In the genomic region with DNA sequence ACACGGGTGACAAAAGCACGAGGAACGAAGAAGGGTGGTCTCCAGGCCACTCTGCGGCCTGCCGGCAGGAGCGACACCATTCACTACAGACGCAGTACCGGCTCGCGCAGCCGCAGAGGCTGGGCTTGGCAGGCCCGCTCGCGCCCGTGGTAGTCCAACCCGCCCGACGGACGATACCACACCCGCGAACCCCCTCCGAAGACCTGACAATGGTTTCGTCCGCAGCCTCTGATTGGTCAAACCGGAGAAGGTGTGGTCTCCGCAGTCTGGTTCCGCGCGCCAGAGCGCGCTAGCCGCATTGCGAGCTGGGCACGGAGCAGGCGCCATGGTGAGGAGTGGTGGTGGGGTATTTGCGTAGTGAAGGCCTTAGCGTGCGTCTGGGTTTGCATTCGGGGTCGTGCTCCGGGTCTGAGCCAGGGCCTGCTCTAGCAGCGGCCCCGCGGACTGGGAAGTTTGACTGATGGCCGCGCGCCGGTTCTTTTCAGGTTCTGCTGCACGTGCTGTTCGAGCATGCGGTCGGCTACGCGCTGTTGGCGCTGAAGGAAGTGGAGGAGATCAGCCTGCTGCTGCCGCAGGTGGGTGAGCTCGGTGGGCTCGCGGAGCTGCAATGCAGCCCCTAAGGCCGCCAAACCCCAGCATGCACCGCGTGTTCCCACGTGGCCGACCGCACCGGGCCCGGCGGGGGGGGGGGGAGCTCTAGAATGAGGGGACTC, we compare ENCODE assay signal across 8 mouse cellular contexts. TPM values are rescaled to one million over a fixed set of nuclear protein-coding genes. Genes with fewer than 3 reads are reported as not detected.
DNase-seq lines count a peak whose midpoint lies in the region; ATAC-seq and TF ChIP-seq lines count a peak whose summit lies in the region.

TSS of gene Nop56 (plus strand) at position 282 of the 713 bp plus-strand sequence.

- H3K36me3 ChIP-seq in embryonic facial prominence, embryonic 13.5 days = peaks cover 38% of the 10 kb centered on the region
- peaks cover 2% of the 10 kb centered on the region for H3K36me3 ChIP-seq in kidney, adult 2 months (ENCODE audit: control insufficient read depth, insufficient read depth, low read length)
- peaks cover 40% of the 10 kb centered on the region for H3K36me3 ChIP-seq in limb, embryonic 12.5 days
- H3K36me3 ChIP-seq in midbrain, embryonic 15.5 days (replicated peaks) = peaks cover 35% of the 10 kb centered on the region
- H3K36me3 ChIP-seq in spleen, adult 2 months (ENCODE audit: control insufficient read depth, insufficient read depth, low read length) = peaks cover 26% of the 10 kb centered on the region

- peak within 1 kb of the TSS; percentile 88 for H3K4me2 ChIP-seq in embryonic facial prominence, embryonic 13.5 days
- H3K4me2 ChIP-seq in limb, embryonic 12.5 days = peak within 1 kb of the TSS; percentile 88
- H3K4me2 ChIP-seq in midbrain, embryonic 15.5 days = peak within 1 kb of the TSS; percentile 86

- peak within 1 kb of the TSS; percentile 93 for H3K27ac ChIP-seq in embryonic facial prominence, embryonic 13.5 days
- H3K27ac ChIP-seq in kidney, adult 2 months (ENCODE audit: insufficient read depth, low read depth, low read length) = peak within 1 kb of the TSS; percentile 40
- peak within 1 kb of the TSS; percentile 98 for H3K27ac ChIP-seq in limb, embryonic 12.5 days
- peak within 1 kb of the TSS; percentile 94 for H3K27ac ChIP-seq in midbrain, embryonic 15.5 days
- peak within 1 kb of the TSS; percentile 79 for H3K27ac ChIP-seq in spleen, adult 2 months (ENCODE audit: insufficient read depth, low read length)

- peak; percentile 97 for ATAC-seq in embryonic facial prominence, embryonic 13.5 days (ENCODE audit: insufficient number of reproducible peaks, insufficient read depth, low FRiP score, low TSS enrichment, low read depth)
- peak; percentile 98 for ATAC-seq in limb, embryonic 12.5 days (ENCODE audit: insufficient number of reproducible peaks, insufficient read depth, low FRiP score, low TSS enrichment, low read depth)
- ATAC-seq in midbrain, embryonic 15.5 days (replicated peaks) = peak; percentile 97

- no peaks in the 10 kb centered on the region for H3K27me3 ChIP-seq in embryonic facial prominence, embryonic 13.5 days
- H3K27me3 ChIP-seq in kidney, adult 2 months (replicated peaks; ENCODE audit: control insufficient read depth, insufficient read depth, low read length) = no peaks in the 10 kb centered on the region
- no peaks in the 10 kb centered on the region for H3K27me3 ChIP-seq in limb, embryonic 12.5 days
- no peaks in the 10 kb centered on the region for H3K27me3 ChIP-seq in midbrain, embryonic 15.5 days (replicated peaks)
- H3K27me3 ChIP-seq in spleen, adult 2 months (ENCODE audit: control insufficient read depth, insufficient read depth, low read length) = no peaks in the 10 kb centered on the region

- WGBS in embryonic facial prominence, embryonic 13.5 days = under 1% methylated on average over 68 of the region's 68 CpGs
- WGBS in kidney, adult 2 months = under 1% methylated on average over 68 of the region's 68 CpGs
- under 1% methylated on average over 68 of the region's 68 CpGs for WGBS in limb, embryonic 12.5 days
- WGBS in midbrain, embryonic 15.5 days = under 1% methylated on average over 65 of the region's 68 CpGs
- under 1% methylated on average over 68 of the region's 68 CpGs for WGBS in spleen, adult 2 months

- H3K9me3 ChIP-seq in embryonic facial prominence, embryonic 13.5 days = no peaks in the 10 kb centered on the region
- no peaks in the 10 kb centered on the region for H3K9me3 ChIP-seq in limb, embryonic 12.5 days
- no peaks in the 10 kb centered on the region for H3K9me3 ChIP-seq in midbrain, embryonic 15.5 days

- peak within 1 kb of the TSS; percentile 90 for H3K4me3 ChIP-seq in embryonic facial prominence, embryonic 13.5 days
- peak within 1 kb of the TSS; percentile 82 for H3K4me3 ChIP-seq in kidney, adult 2 months (ENCODE audit: insufficient read depth, low read depth, low read length)
- peak within 1 kb of the TSS; percentile 86 for H3K4me3 ChIP-seq in limb, embryonic 12.5 days (replicated peaks)
- peak within 1 kb of the TSS; percentile 96 for H3K4me3 ChIP-seq in midbrain, embryonic 15.5 days
- H3K4me3 ChIP-seq in spleen, adult 2 months (ENCODE audit: extremely low read depth, insufficient read depth, insufficient read length) = peak within 1 kb of the TSS; percentile 85

- H3K9ac ChIP-seq in embryonic facial prominence, embryonic 13.5 days = peak within 1 kb of the TSS; percentile 95
- H3K9ac ChIP-seq in limb, embryonic 12.5 days (replicated peaks) = peak within 1 kb of the TSS; percentile 93
- H3K9ac ChIP-seq in midbrain, embryonic 15.5 days = peak within 1 kb of the TSS; percentile 92

- TF ChIP-seq CTCF in kidney, adult 2 months (conservative IDR thresholded peaks at IDR 0.05; ENCODE audit: insufficient read depth, insufficient read length, low read depth, low read length) = no peak
- no peak for TF ChIP-seq CTCF in spleen, adult 2 months (IDR thresholded peaks at IDR 0.05; ENCODE audit: extremely low read depth, insufficient read depth, insufficient read length, insufficient replicate concordance)

- peaks cover 29% of the 10 kb centered on the region for H3K4me1 ChIP-seq in embryonic facial prominence, embryonic 13.5 days
- peaks cover 4% of the 10 kb centered on the region; the same call in 1 of the 2 replicates for H3K4me1 ChIP-seq in kidney, adult 2 months (ENCODE audit: control insufficient read depth, insufficient read depth, low read length)
- H3K4me1 ChIP-seq in limb, embryonic 12.5 days (replicated peaks) = peaks cover 19% of the 10 kb centered on the region
- peaks cover 32% of the 10 kb centered on the region for H3K4me1 ChIP-seq in midbrain, embryonic 15.5 days
- H3K4me1 ChIP-seq in spleen, adult 2 months (ENCODE audit: control insufficient read depth, insufficient read depth, insufficient read length) = no peaks in the 10 kb centered on the region; the same call in 1 of the 2 replicates

- peak; percentile 98 for DNase-seq in 3134 (ENCODE audit: extremely low read depth, insufficient read length, low spot score)
- peak; percentile 98 to 99 for DNase-seq in adrenal gland, postnatal 36 days
- DNase-seq in heart, adult 18-20 months = peak; percentile 99 to 100
- DNase-seq in kidney, adult 2 months = peak; percentile 99
- DNase-seq in spleen, adult 2 months (ENCODE audit: low read depth in 1 of 2, low spot score in 2 of 2) = peak; percentile 96 to 98

- TF ChIP-seq POLR2A in kidney, adult 2 months (IDR thresholded peaks at IDR 0.05; ENCODE audit: low read depth, low read length) = peak; percentile 98
- peak; percentile 98 for TF ChIP-seq POLR2A in spleen, adult 2 months (IDR thresholded peaks at IDR 0.05; ENCODE audit: low read depth, low read length)

RNA-seq across cellular contexts. Expression of gene Nop56, which starts in this region (rescaled TPM):
- 100 to 1,000 TPM in 1 of 2 experiments, 10 to 100 TPM in 1; 94.9 to 131 TPM for total RNA-seq in adrenal gland, postnatal 36 days (2021)
- polyA plus RNA-seq in embryonic facial prominence, embryonic 13.5 days (2015; fragmentation: Nextera tagmentation; extraction: Ambion mirVana) = 300 and 333 TPM in 2 replicates
- 10 to 100 TPM; 29.0 to 40.2 TPM for total RNA-seq in heart, adult 18-20 months (2021)
- 22.1 and 26.8 TPM in 2 replicates for polyA plus RNA-seq in kidney, adult 2 months (2012; rRNA removed)
- 391 and 407 TPM in 2 replicates for polyA plus RNA-seq in limb, embryonic 12.5 days (2016; fragmentation: Nextera tagmentation; extraction: Ambion mirVana)
- polyA plus RNA-seq in midbrain, embryonic 15.5 days (2015; fragmentation: Nextera tagmentation; extraction: Ambion mirVana) = 237 and 244 TPM in 2 replicates
- 66.3 and 80.1 TPM in 2 replicates for polyA plus RNA-seq in spleen, adult 2 months (2012; rRNA removed)

Comparison
In these comparisons a context has a peak if more than half of its experiments do, and no peak if none do; other contexts are left out.
1. Peak in every context shown above with its lines: DNase-seq, ATAC-seq, H3K4me3 ChIP-seq and H3K27ac ChIP-seq.
2. H3K27ac ChIP-seq: peak in every context shown above with its lines; median percentile 98 in limb, embryonic 12.5 days; 94 in midbrain, embryonic 15.5 days; 93 in embryonic facial prominence, embryonic 13.5 days; 79 in spleen, adult 2 months; 40 in kidney, adult 2 months.